Mouse (Mus musculus) cerebellum, adult (tissue): Measurements from ENCODE around the gene Tpra1.
A peak's percentile ranks its signal among the peaks of the same experiment; 100 is the strongest.

Source experiments
- ATAC-seq: cut with Nextera tagmentation; 2 replicates; pipeline ENCODE4 v1.9.2; 2017; ENCODE audit warnings: mild to moderate bottlenecking, moderate library complexity, mixed read lengths; ENCODE audit not compliant: insufficient number of reproducible peaks, low FRiP score, low TSS enrichment

Tpra1 gene

DNA sequence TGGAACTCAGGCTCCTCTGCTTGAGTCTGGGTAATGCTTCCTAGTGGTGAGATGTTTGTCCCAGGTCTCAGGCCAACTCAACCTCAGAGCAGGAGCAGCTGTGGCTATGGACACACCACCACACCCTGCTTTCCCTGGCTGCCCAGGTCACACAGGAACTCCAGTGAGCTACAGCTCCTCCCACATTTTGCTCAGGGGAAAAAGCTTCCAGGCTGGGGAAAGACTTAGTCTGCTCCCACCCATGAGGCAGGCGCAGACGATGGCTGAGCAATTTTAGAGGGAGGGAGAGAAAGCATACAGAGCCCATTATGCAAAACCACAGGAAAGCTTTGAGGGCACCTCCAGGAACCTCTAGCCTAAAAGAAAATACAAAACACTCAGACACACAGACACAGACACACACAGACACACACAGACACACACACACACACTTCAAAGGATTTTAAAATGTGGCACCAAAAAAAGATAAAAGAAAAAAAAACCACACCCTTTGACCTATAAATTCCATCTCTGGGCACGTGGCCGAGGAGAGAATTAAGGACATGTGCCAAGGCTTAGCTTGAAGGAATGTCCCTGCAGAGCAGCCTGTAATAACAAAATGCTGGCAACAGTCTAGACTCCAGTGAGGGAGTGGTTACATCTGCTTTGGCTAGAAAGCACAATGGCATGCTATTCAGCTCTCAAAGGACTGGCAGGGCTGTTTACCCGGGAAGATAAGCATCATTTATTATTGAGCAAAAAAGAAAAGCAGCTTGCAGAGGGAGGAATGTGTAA, 22.6 kb downstream of the Tpra1 start:
- no peak for ATAC-seq

DNA sequence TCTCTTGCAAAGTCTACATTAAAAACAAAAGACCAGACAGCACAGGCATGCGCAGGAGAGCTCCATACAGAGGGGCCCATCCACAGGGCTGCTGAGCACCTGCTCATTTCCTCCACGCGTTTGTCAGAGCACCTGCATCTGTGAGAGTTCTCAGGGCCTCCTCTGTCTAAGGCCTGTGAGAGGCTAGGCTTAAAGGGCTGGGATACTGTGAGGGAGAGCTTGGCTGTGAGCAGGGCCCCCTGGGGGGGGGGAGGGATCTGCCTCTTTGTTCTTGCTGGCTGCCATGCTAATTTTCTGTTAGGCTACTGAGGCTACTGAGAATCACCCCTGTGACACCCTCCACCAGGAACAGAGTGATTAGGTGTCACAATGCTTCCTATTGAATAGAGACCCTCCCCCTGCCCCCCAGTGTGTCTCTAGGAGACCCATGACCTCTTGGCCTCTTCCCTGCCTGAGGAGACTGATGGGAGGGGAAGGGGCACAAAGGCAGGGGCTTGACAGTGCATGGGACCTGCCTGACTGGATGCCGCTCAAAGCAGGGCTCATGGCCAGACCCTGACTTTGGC, 23.7 kb downstream of the Tpra1 start:
- ATAC-seq, result no peak

DNA sequence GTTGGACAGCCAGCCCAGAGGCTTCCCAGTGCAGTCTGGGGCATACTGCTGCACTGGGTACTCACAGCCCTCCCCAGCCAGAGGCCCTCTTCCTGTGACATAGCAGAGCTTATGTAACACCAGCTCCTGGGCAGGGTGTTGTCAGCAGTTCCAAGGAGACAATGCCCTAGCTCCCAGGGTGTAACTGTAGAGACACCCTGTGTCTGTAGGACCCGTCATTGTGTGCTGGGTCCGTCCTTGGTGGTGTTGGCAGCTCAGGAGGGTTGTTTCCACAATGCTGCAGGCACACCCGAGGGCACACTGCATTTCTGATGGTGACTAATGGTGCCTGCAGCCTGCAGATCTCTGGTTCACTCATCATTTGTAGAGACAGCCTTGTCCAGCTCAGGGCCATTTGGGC, 24.8 kb downstream of the Tpra1 start:
- ATAC-seq, result no peak

DNA sequence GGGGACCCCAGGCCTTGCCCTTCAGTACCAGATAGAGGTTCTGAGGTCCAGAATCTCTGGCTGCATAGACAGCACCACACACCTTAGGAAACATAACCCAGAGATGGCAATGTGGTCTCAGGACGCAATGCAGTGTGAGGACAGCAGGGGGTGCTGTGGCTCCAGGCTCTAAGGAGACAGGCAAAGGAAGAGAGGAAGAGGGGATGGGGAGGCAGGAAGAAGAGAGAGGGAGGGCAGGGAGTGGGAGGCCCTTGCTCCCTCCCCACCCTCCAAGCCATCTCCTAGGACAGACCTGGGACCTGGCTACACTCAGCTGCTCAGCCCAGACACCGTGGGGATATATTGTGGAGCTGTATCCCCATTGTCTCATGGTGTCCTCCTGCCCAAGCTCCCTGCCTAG, 25.5 kb downstream of the Tpra1 start:
- peak; percentile 36 for ATAC-seq

DNA sequence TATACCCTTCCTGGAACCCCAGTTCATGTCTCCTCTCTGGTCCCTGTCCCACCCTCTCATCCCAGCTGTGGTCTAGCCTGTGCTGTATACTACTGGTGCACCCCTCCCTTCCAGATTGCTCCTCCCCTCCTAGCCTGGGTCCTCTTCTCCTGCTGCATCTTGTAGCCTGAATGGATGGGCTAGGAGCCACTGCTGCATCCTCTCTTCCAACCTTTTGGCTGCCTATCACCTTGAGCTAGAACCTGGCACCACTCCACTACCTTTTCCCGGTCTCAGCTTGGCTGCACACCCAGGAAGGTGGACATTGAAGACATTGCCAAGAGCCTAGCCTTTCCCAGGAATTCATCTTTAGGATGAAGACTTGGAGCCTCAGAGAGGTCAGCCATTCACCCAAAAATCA, 26.0 kb downstream of the Tpra1 start:
- no peak; the same call in 1 of the 2 replicates for ATAC-seq

DNA sequence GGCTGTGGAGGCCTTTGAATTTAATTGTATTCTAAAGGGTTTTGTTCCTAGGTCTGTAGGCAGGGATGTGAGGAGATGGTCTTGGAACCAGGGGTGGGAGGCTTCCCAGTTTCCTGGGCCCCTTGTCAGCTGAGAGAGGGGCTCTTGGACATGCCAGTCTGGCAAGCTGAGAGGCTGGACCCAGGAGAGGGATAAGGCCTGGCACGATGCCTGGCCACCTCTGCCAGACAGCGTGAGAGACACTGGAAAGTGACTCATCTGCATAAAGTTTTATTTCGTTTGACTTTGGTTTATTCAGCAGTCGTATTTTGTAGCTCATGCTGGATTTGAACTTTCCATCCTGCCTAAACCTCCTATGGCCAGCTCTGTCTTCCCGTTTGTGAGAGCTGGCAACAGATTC, 26.5 kb downstream of the Tpra1 start:
- no peak for ATAC-seq

DNA sequence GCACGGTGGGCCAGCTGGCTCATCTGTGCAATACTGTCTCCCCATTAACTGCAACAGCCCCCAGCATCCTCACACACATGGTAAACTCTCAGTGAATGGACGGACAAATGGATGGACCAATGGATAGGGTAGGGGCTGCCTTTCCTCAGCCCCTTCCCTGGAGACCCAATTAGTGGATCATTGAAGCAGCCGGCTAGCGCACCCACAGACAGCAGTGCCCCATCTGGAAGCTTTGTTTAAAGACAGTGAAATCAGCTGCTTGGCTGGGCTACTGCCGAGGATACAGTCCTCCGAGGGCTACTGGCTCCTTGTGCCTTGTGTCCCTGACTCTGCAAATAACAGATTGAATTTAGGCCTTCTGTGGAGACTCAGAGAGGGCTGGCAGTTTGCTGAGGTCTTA, 27.4 kb downstream of the Tpra1 start:
- ATAC-seq, result no peak

DNA sequence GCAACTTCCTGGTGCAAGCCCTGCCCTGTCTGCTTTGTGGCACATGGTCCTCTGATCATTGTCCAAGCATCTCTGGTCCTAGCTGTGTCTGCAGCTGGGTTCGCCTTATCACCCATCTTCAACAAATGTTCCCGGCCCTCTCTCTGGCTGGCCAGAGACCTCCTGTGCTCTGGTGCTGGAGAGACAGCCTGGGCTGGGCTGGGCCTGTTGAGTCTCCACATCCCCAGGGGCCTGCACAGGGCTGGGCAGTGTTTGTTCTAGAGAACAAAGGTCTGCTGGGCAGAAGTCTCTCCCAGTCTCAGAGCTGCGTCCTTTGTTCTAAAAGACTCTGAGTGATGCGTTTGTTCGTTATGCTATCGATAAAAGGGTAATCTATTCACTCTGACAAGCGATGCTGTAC, 28.0 kb downstream of the Tpra1 start:
- no peak for ATAC-seq

DNA sequence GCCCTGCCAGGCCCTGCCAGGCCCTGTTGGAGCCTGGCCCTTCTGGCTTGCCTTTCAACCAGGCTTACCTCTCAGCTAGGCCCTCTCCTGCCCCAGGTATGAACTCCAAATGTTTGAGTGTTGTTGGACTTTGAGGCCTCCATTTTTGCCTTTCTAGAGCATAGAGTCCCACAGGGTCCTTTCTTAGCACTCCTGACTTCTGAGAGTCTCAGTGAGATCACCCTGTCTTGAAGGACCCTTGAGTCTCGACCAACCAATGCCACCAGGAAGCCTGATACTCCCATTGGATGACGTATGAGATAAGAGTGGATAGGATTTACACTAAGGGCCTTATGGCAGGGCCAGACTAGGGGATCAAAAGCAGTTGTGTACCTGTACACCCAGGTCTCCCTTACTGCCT, 29.4 kb downstream of the Tpra1 start:
- ATAC-seq, result no peak

DNA sequence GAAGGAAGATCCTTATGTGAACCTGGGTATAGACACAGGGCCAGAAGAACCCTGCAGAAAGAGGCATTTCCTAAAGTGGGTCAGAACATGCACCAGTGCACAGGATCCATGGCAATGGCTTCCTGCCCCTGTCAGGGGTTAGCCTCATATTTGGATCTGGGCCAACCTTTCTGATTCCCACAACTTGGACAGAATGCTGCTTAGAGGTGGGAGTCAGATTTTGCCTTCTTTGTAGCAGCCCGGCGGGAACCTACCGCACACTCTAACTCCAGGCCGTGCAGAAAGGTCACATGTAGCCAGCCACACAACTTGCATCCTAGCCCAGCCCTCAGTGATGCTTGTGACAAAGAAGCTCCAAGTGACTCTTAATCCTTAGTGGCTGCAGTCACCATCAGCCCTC, 32.1 kb downstream of the Tpra1 start:
- ATAC-seq, result no peak

DNA sequence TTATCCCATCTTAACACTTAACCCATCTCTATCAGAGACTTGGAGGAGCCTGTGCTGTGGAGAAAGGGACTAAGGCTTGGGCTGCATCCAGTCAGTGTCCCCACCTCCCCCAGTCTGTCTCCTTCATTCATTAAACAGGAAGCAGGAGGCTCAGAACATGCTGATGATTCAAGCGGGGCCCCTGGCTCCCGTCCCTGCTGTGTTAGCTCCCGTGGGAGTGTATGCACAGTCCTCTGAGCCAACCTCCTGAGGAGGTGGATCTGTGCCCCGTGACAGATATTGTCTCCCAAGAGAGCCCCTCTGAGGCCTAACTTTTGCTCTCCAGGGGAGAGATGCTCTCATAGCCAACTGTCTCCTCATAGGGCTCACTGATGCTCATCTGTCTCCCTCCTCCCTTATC, 32.8 kb downstream of the Tpra1 start:
- no peak for ATAC-seq

DNA sequence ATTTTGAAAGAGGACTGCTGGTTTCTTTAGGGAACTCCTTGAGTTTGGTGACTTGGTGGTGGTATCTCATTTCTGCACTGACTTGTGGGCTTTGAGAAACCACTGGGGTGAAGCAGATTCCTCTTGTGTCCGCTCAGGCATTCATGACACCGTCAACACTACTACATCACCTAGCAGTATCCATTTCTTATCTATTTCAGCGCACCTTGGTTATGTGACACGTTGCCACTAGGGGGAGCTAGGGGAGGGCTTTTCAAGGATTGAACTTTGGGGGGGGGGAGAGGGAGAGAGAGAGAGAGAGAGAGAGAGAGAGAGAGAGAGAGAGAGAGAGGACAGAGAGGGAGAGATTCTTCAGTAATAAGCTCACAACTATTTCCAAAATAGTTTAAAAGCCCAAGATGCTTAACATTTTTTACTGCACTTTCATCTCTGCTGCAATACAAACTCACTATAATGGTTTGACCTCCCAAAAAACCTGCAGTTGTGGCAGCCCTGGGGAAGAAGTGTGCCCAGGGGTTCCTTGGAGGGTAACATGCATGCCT, 33.8 kb downstream of the Tpra1 start:
- ATAC-seq, result no peak

DNA sequence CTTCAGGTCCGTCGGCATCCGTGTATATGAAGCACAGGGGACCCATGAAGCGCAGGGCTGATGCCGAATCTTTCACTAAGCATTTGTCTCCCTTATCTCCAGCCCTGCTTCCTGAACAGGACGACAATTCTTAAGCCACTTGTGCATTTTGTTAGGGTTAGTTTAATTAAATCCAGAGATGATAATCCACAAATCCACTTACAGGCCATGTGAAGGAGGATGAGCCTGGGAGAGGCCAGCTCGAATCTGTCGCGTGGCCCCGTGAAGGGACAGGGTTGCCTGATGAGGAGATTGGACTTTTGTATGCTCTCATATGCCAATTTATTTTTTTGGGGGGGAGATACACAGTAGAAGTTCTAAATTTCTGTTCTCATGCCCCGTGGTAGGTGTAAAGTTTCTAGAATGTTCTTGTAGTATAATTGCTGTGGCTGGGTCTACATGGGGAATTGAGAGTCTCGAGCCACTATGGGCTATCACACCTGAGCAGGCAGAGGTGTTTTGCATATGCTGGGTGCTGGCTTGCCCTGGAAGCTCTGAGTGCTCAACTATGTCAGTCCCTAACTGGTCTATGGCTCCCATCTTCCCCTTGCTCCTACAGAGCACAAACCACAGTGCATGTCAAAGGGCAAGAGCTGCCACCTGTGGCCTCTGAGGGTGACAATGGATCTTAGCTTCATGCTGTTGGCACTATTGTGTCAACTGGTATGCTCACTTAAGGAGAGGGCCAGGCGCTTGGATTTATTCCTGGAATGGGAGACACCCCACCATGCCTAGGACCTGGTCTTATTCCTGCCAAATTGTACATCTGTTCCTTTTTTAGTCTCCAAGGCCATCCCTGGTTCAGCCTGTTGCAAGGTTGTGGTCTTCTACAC, 34.5 kb downstream of the Tpra1 start:
- ATAC-seq, result no peak

DNA sequence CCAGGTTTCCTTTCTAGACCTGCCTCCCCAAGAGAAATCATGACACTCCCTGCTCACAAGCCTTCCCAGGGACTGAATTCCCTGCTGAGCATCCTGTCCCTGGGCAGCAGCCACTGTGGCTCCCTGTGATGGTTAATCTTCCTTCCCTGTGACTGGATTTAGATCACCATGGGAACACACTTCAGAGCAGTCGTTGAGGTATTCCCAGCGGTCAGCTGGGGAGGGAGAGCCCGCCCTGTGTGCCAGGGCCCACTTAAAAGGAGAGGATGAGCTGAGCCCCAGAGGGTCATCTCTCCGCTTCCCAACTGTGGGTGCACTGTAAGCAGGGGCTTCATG, 35.1 kb downstream of the Tpra1 start:
- ATAC-seq, result no peak

DNA sequence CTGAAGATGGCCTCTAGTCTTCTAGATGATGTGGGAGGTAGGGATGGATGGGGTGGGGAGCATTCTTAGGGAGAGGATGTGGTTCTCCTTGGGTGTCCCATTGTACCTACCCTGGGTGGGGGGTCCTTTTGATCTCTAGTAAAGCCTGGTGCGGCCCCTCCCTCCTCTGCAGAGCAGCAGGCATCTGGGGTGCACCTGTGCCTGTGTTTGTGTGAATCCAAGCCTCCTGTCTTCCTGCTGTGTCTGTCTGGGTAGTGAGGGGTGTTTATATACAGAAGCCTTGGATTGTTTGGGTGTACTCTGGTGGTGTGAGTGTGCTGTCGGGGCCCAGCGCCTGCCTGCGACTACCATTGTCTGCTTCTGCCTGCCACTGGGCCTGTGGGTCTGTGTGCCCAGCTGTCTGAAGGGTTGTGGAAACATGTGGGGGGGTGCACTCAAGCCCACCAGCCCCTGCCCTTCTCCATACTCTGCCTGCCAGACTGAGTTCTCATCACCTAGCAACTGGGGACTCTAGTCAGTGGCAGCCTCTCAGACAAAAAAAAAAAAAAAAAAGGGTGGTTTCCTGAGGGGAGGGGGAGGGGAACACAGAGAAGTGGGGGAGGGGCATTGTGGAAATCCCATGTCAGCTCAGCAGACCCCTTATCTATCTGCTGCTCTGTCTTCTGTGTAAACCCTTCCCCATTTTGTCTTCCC, 36.1 kb downstream of the Tpra1 start:
- no peak for ATAC-seq

DNA sequence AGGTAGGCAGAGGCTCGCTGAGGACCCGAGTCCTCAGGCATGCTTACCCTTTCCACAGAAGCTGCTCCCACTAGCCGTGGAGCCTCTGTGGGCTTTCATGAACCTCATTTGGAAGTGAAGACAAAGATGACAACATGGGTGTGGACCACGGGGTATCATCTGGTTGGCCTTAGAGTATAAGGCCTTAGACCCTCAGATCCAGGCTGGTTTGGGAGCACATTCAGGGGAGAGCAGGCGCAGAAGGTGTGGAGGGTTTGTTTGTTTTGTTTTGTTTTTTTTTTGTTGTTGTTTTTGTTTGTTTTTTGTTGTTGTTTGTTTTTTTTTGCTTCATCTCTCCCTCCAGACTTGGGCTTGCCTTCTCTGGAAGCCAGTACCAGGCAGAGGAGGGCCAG, 36.6 kb downstream of the Tpra1 start:
- no peak for ATAC-seq

DNA sequence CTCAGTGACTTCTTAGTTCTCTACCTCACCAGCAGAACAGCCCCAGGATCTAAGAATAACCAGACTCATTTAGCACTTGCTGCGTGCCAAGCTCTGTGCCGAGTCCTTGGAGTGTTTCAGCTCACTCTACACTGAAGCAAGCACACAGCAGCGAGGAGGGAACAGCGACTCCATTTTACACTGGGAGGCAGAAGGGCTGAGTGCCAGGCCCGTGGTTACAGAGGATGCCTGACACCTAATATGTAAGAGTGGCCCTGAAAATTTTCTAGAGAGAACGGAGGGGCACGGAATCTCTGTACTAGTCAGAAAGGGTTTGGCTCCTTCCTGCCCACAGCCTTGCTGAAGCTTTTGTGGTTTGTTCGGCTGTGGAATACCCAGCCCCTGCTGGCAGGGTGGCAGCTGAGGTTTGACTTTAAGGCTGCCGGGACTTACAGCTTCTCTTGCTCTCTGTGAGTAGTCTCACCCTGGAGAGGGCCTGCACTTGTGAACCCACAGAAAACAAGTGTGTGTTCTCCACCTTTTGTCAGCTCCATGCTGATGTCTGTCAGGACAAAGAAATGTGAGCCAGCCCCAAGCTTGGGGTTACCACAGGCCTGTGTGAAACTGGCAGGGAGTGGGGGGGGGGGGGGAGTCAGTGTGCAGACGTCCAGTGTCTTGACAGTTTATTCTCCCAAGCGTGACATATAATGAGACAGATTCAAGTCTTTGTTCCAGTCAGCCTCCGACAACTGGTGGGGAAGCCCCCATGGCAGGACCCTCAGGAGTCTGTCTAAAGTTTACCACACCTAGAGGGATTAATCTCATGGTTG, 37.4 kb downstream of the Tpra1 start:
- no peak for ATAC-seq

DNA sequence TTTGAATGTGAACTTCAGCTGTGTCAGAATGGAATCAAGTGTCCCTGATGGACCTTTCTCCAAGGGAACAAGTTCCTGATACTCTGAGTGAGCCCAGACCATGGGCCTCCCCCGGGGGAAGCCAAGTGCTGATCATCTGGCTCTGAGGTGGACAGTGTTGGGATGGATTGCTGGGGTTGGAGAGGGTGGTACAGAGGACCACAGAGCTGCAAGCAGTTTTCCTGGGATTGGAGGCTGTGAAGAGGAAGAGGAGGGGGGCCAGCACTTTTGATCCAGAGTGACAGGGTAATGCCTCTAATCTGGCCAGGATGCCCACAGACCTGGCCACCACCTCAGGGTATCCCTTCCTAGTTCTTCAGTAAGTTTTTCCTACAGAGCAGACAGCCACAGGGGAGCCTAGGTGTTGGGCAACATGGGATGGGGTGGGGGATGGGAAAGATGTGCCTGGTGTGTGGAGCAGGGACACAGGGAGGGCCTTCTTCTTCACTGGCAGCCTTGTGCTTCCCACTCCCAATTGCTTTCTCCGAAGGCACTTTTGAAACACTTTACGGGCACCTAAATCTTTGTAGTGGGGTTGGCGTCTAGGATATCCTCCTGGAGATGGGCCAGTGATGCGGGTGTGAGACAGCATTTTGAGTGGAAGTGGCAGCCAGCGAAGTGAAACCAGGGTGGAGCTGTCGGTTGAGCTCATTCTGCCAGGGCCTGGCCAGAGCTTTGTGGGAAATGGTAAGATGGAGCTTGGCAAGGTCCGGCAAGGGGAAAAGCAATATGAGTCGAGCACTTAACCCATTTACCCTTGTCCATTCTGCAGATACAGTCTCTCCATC, 38.3 kb downstream of the Tpra1 start:
- no peak for ATAC-seq

DNA sequence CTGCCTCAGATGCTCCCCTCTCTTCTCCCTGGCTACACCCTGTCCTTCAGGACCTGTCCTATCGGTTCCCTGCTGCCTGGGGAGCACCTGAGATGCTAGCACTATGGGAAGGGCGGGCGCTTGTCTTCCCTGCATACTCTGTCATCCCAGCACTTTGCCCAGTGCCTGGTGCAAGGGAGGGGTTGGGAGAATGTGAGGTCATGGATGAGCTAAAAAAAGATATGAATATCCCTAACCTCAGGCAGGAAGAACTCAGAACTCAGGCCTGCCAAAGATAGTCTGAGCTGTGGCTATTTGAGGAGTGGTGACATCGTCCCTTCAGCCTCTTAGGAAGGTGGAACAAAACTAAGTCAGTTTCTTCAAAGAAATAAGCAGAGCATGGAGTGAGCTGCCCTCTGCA, 39.6 kb downstream of the Tpra1 start:
- ATAC-seq, result no peak
